Mouse (Mus musculus) WW6 (cell line): ENCODE data around the gene Pak3.

Experiments used
- DNase-seq: peaks from one replicate; pipeline ENCODE4 v3.0.0-alpha.2; 2013; ENCODE audit warnings: low read depth, low spot score

Gene Pak3

GRCm38 (mm10) chrX:143664221-143665150 is 146.1 kb downstream of the Pak3 start:
- peak; percentile 24 for DNase-seq

- no peak for DNase-seq
Observed at GRCm38 (mm10) chrX:143665771-143666170, 147.4 kb downstream of the Pak3 start.

DNA sequence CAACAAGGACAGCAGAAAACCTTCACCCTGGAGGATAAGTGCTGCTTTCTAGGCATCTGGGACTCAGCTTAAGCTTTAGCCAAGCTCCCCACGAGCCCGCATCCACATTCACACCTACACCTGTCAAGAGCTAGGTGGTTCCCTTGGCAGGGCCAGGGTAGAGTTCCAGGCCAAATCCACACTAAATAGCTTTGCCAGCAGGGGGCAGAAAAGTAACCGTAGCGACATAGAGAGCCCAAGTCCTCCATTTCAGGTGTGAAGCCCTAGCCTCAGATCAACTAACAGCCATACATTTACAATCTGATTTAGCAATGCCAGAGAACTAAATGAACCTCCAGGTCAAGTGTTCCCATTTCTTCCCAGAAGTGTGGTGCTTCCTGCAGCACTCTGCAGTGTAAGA is 148.6 kb downstream of the Pak3 start:
- DNase-seq, result no peak

GRCm38 (mm10) chrX:143668242-143668641 is 149.9 kb downstream of the Pak3 start:
- DNase-seq, result no peak

GRCm38 (mm10) chrX:143678566-143678965 is 160.2 kb downstream of the Pak3 start:
- DNase-seq, result no peak

DNA sequence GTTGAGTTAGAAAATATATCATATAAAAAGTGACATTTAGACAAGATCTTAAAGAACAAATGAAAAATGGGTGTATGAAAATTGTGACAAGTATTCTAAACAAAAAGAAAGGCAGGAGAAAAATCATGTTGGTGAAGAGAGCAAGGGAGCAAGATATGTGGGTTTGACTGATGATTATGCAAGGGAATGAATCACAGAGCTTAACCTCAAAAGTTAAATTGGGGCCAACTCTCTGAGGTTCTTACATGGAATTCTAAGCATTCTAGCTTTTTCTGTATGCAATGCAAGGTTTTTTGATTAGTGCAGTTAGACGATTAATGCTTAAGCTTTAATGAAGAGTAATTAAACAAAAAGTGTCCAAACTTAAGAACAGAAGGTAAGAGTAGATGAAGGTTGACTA is 203.9 kb downstream of the Pak3 start:
- DNase-seq, result no peak

DNA sequence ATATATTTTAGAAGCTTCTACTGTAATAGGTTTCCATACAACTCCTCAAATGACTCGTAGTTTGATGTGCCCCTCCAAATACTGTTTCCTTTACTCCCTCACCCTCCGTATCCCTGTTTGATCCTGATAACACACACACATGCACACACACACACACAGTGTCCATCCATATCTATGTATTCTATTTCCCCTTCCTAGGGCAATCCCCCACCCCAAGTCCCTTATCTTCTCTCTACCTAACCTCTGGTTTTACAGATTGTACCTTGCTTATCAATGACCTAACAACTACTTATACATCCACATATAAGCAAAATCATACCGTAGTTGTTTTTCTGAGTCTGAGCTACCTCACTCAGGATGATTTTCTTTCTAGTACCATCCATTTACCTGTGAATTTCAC is 207.0 kb downstream of the Pak3 start:
- no peak for DNase-seq

DNA sequence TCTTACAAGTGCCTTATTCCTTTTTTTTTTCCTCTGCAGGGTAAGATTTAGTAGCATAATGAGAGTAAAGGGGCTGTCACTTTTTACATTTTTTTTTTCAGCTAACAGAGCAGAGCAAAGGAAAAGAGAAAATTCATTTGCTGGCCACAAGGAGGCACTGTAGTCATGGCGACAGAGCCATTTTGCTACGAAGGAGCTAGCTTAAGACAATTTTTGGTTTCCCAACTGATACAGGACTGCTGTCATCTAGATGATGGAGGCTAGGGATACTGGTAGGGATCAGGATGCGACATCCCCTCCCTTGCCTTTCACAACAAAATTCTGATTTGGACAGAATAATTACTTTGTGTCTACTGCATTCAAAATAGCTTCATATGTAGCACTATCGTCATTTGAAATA is 217.6 kb downstream of the Pak3 start:
- no peak for DNase-seq

- DNase-seq, result no peak
Observed at GRCm38 (mm10) chrX:143739171-143739570, 220.8 kb downstream of the Pak3 start.

DNA sequence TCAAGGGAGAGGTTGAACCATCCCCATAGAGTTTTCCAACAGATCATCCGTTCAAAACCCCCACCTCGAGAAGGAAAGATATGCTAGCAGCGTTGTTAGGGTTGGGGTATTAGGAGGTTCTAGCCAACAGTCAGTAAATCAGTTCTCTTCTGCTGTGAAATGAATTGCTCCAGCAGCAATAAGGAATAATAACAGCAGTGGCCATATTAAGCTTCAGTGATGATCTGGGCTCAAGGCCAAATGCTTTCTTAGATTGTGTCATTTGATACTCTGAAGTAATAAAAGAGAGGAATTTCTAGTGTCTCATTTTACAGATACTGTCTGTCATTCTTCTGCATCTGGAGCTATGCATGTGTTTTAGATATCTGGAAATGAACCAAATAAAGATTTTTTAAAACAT is 244.2 kb downstream of the Pak3 start:
- no peak for DNase-seq

DNA sequence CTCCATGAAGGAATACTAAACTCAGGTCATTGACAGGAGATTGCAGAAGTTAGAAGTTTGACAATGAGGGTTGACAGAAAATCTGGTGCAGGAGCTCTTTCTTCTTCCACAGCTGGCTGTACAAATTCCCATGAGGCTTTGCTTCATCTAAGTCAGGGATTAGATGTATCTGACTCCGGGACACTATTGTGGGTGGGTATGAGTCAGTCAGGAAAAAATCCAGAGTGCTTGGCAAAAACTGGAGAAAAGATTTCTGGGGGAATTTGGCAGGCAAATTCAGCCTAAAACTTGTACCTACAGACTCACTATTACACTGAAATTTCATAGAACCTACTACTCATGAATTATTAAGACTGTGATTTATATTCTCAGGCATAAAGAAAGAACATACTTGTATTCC is 297.6 kb downstream of the Pak3 start:
- DNase-seq, result no peak

DNA sequence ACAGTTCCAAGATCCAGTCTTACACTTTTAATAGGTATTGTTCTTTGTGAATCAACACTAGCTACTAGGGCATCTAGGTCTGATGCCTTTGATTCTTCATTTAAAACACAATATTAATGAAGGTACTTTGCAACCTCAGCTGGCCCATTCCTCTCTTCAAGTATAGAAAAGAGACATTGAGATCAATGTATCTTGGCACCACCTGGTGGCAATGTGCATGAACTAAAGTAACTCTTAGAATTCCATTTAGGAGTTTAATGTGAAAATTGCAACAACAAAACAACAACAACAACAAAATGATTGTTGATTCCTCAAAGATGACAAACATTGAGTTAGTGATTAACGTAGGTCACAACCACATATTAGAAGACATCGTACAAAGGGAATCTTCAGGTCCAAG is 300.6 kb downstream of the Pak3 start:
- no peak for DNase-seq

GRCm38 (mm10) chrX:143826521-143826920 is 308.1 kb downstream of the Pak3 start:
- no peak for DNase-seq

- DNase-seq, result no peak
Observed at GRCm38 (mm10) chrX:143827212-143827611, 308.8 kb downstream of the Pak3 start, which contains the start of gene Capn6. Gene Capn6 (minus strand): TSS chrX:143827414.

DNA sequence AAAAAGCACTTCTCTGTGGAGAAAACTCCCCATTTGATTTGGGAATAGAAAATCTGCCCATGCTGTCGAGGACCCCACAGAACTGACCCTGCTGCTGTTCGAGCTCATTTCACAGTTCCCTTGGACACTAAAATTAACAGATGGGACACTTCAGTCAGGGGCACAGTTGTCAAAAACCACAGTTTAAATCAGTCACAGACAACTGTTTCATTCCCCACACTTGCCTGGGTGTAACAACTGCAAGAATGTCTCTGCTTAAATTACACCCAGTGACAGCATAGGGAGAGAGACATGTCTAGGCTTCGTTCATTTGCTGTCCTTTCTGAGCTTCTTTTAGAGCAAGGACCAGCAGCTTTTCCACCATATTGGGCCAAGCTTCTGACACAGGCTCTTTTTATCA is 328.2 kb downstream of the Pak3 start:
- no peak for DNase-seq
